Mouse (Mus musculus): ENCODE data around the gene Ncoa7.

Gene Ncoa7

DNA sequence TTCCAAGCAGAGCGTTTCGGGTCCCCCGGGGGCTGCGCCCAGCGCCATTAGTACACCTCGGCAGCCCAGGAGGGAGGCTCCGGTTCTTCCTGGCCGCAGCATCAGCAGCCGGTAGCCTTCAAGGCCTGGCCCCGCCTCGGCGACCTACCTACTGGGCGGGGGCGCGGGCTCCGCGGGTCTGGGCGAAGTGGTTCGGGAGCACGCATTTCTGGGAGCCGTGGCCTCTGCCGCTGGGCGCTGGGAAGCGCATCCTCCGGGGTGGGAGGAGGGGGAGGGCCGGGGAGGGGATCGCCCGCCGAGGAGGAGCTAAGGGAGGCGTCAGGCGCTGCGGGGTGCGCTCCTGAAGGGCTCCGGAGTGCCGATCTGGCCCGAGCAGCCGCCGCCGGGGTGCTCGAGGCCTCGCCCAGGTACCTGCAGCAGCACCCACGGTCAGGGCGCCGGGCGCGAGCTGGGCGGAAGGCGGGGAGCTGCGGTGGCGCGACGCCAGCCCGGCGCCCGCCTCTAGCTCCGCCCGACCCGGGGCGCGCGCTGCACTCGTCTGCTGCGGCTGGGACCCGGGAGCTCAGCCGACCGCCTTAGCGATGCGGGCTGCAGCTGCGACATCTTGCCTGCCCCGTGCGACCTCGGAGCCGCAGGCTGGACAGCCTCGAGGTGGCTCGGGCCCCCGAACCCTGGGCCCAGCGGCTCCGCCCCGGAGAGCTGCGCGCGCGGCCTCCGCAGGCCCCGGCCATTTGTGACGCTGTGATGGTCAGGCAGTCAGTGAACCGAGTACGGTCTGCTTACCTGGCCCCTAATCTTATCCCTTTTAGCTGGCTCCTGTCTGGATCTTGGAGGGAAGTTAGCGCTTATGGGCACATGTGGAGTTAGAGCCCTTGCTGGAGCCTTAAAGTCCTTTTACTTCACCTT is at the start of gene Ncoa7:
TSS of gene Ncoa7 (minus strand) at position 646 of the 906 bp plus-strand sequence.
- peak; percentile 80 for DNase-seq (ENCODE audit: low spot score)

GRCm38 (mm10) chr10:30845101-30845825 is 42.1 kb upstream of the Ncoa7 start:
- DNase-seq (ENCODE audit: low spot score) = peak; percentile 32

GRCm38 (mm10) chr10:30844191-30845010 is 41.3 kb upstream of the Ncoa7 start:
- DNase-seq (ENCODE audit: low spot score) = peak; percentile 76

DNA sequence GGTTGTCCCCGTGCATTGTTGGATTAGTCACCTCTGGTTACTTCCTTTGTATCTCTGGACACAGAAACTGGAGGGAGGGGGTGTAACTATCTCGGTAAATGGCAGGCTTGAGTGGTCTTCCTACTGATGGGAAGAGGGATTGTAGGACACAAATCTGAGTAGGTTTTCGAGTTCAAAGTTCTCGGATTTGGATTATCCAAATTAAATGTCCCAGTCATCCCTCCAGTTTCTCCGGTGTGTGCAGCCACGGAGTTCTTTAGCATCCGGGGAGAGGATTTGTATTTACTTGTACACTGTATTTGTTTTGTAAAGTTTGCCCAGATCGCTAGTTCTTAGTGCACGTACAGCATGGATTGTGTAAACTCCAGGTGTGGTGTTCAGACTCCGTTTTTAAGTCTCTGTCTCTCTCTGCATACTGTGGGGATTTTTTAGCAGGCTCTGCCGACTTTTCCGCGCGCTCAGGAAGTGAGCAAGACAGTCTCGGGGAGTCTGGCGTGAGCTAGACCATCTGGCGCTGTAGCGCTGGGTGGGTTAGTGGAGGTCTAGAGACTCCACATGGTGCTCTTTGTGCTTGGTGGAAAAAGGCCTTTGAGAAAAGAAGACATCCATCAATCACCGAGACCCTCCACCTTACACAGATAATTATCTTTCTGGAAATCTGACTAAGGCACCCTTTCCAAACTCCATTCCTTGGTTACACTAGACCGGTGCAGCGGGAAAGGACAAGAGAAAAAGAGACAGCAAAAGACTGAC is 40.5 kb upstream of the Ncoa7 start:
- DNase-seq (ENCODE audit: low spot score) = no peak

DNA sequence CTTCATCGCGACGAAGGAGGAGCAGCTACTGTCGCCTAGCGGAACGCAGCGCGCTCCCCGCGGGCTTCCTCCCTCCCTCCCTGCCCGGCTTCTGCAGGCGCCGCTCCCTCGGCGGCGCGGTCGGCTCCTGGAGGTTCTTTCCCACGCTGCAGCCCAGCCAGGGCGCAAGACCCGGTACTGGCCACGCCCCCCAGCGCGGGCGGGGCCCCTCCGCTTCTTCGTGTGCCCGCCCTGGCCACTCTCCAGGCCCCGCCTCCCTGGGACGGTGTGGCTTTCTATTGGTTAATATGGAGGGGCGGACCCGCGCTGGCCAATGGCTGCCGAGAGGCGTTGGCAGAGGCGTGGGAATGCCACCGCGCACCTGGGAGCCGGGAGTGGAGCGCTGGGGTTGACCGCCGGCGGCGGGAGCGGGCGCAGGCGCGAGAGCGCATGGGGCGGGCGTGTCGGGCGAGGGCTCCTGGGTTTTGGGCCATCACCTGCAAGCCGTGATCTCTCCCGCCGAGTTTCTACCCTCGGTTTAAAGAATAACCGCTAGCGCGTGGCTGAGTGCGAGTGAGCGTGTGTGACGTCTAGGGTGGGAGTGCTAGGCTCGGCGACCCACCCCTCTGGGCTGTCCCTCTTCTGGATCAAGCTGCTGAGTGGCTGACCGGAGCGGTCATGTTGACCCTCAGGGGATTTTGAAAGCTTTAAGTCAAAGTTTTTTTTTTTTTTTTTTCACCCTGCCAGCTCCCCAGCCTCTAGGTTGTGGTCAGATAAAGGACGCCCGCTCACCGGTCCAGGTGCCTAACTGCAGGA is 39.7 kb upstream of the Ncoa7 start, which contains the start of gene Hey2:
TSS of gene Hey2 (minus strand) at position 159 of the 795 bp plus-strand sequence.
- peak; percentile 98 for DNase-seq (ENCODE audit: low spot score)

DNA sequence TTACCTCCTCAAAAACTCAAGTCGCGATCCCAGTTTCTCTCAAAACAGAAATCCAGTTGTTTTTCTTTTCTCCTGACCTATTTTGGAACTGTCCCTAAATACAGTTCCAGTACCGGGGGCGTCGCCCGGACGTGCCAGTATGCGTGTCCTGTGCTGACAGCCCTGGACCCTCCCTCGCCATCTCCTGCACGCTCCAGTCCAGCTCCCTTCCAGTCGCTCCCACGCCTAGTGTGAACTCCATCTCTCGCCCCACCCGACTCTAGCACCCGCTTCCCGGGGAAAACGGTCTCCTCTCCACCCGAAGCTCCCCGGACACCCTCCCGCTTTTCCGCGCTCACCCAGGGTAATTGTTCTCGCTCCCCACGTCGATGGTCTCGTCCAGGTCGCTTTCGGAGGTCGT is 39.1 kb upstream of the Ncoa7 start:
- no peak for DNase-seq (ENCODE audit: low spot score)

- no peak for DNase-seq (ENCODE audit: low spot score)
Observed at GRCm38 (mm10) chr10:30840824-30841223, 37.7 kb upstream of the Ncoa7 start.

GRCm38 (mm10) chr10:30838188-30838587 is 35.1 kb upstream of the Ncoa7 start:
- DNase-seq (ENCODE audit: low spot score) = peak; percentile 65

DNA sequence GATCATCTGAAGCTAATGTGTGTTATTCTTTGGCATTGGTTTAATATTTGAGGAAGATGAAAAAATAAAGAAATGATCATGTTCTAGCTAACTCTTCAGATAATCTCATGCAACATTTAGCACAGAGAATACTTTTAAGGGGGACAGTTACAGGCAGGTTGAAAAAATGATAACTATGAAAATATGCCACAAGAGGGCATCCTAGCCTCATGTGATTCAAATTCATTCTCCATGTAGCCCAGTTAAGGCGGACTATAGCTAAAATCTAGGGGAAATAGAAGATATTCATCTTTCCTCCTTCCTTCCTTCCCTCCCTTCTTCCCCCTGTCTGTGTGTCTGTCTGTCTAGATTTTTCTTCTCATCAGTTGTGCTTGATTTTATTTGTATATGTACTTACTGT is 21.9 kb upstream of the Ncoa7 start:
- peak; percentile 77 for DNase-seq (ENCODE audit: low spot score)

DNA sequence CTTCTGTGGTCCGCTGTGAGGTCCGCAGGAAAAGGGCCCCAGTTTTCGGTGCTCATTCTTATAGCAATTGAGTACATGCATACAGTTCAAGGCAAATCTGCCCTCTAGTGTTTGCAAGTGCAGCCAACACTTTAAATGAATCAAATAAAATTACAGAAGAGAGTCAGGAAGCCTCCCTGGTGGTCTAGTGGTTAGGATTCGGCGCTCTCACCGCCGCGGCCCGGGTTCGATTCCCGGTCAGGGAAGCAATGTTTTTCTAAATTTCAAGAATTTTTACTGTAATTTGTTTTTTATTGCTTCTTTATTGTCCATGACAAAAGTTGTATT is 7.8 kb upstream of the Ncoa7 start:
- DNase-seq (ENCODE audit: low spot score) = peak; percentile 92

DNA sequence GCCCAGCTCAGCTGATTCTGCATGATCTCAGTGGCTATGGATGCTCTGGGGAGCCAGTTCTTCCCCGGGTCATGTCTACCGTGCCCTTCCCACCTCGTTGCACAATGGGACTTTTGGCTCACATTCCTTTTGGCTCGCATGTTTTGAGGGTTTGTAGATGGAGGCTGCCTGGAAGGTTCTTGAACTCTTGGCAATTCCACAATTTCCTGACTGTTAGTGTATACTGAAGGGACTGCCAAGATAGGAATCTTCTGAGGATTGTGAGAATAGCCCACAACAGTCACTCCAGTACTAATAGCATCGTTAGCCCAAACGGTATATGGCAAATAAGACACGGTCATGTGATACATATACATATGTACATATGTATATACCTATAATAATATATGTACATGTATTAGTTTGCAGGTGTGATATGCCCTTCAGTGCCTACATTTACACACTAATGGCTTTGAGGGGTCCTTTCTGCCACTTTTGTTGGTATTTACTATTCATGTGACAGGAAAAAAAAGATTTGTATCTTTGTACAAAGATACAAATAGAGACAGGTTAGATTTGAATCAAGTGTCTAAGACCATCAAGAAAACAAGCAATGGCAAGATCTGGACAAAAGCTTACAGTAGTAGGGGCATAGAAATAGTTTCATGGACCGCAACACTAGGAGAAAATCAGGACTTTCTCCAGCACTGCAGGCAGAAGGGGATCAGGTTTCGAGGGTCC is 7.3 kb upstream of the Ncoa7 start:
- DNase-seq (ENCODE audit: low spot score) = peak; percentile 18

DNA sequence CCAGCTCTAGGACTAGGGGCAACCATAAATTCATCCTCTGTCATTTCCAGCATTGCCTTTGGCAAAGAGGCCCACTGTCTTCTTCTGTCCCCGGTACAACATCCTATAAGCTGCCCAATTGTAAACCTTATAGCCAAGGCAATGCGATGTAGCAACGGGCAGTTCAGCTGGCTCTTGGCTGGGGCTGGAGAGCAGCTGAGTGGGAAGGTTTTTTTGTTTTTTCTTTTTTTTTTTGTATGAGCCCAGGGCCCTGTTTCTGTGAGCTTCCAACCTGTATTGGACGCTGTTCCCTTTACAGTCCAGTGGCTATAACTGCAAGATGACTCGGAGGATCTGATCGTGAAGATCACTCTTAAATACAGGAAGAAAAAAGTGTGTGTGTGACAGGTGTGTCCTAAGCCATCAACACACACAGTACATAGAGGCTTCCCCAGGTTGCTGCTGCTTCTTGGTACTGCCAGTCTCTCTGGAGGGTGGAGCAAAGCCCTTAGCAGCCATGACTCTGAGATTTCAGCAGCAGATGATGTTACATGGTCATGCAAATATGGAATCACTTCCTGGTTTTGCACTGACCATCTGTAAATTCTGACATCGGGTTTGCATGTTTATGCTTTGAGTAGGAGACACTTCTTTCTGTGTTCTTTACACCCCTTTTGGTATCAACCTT is 594 bp upstream of the Ncoa7 start:
- DNase-seq (ENCODE audit: low spot score) = no peak

- peak; percentile 62 for DNase-seq (ENCODE audit: low spot score)
Observed at GRCm38 (mm10) chr10:30802033-30802432, 1.1 kb downstream of the Ncoa7 start.

- no peak for DNase-seq (ENCODE audit: low spot score)
Observed at GRCm38 (mm10) chr10:30799713-30800450, 3.2 kb downstream of the Ncoa7 start.

DNA sequence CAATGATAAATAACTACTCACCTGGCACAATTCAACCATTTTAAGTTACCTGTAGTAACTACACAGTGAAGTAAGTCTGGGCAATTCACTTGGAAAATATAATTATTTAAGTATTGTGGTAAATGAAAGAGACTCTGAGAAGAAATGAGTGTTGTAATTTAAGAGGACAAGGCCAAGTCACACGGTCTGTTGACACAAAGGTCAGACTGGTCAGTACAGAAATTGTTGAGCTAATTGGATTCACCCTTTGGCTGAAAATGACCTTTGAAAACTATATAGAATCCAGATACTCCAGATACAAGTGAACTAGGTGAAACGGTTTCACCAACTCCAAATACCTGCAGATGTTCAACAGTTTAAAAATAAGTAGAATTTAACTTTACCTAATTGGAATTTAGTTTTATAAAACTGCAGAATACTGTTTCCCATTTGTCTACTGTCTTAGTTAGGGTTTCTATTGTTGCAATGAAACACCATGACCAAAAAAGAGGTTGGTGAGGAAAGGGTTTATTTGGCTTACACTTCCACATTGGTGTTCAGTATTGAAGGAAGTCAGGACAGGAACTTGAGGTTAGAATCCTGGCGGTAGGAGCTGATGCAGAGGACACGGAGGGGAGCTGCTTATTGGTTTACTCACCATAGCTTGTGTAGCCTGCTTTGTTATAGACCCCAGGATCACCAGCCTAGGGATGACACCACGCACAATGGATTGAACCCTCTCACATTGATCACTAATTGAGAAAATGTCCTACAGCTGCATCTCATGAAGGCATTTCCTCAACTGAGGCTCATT is 6.5 kb downstream of the Ncoa7 start:
- no peak for DNase-seq (ENCODE audit: low spot score)

DNA sequence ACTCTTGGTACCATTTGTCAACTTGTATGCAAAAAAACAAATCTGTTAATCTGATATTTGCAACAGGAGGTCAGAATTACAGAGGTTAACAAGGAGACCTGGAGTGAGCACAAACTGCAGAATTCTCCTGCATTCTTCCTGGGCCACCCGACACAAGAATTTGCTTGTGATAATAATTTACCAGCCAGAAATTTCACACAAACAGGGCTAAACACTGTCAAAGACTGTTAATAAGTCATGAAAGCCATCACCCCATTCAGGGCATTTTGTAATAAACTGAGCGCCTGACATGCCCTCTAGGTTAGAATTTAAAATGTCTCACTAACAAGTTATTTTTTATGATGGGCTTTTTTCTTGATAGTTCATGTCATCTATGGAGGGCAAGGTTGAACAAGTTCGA is 12.1 kb downstream of the Ncoa7 start:
- no peak for DNase-seq (ENCODE audit: low spot score)

GRCm38 (mm10) chr10:30789521-30789920 is 13.6 kb downstream of the Ncoa7 start:
- DNase-seq (ENCODE audit: low spot score) = no peak

GRCm38 (mm10) chr10:30788340-30788721 is 14.8 kb downstream of the Ncoa7 start:
- DNase-seq (ENCODE audit: low spot score) = no peak

All from embryo, embryonic 10.5 days (tissue).